Mouse (Mus musculus) heart, postnatal 0 days (tissue): ENCODE results near the gene Zfp541. TPM values are rescaled to one million over a fixed set of nuclear protein-coding genes. Genes with fewer than 3 reads are reported as not detected.
A peak's percentile ranks its signal among the peaks of the same experiment; 100 is the strongest.

ENCODE experiments used
- ATAC-seq: fragments of 200-750 bp; cut with Nextera tagmentation; 2 replicates; pipeline ENCODE4 v1.8.0; 2017; ENCODE audit warnings: low read depth, moderate number of reproducible peaks, moderate library complexity; ENCODE audit not compliant: insufficient read depth
- DNase-seq: peaks from one replicate; pipeline ENCODE4 v3.0.0-alpha.2; 2016; ENCODE audit warnings: low spot score
- H3K27ac ChIP-seq: fragments of 300-500 bp; sonication (generic); 2 replicates; pipeline ENCODE4 v1.5.1; 2014; ENCODE audit warnings: low read depth, mild to moderate bottlenecking
- H3K27me3 ChIP-seq: fragments of 300-500 bp; sonication (generic); 2 replicates; pipeline ENCODE4 v1.6.1; 2014; ENCODE audit warnings: low read length, mixed read lengths; ENCODE audit not compliant: control insufficient read depth, insufficient read depth
- H3K36me3 ChIP-seq: fragments of 300-500 bp; sonication (generic); replicated peaks from 2 replicates; pipeline ENCODE4 v1.6.1; 2014; ENCODE audit warnings: low read length, mixed read lengths; ENCODE audit not compliant: control insufficient read depth, insufficient read depth
- H3K4me1 ChIP-seq: fragments of 300-500 bp; sonication (generic); 2 replicates; pipeline ENCODE4 v1.6.1; 2014; ENCODE audit warnings: antibody characterized with exemption; ENCODE audit not compliant: control insufficient read depth, insufficient read depth
- H3K4me2 ChIP-seq: fragments of 300-500 bp; sonication (generic); 2 replicates; pipeline ENCODE4 v1.6.1; 2014; ENCODE audit warnings: low read depth, mild to moderate bottlenecking, low read length, moderate library complexity
- H3K4me3 ChIP-seq: fragments of 300-500 bp; sonication (generic); 2 replicates; pipeline ENCODE4 v1.5.1; 2014; ENCODE audit warnings: low read depth, low read length
- H3K9ac ChIP-seq: fragments of 300-500 bp; sonication (generic); replicated peaks from 2 replicates; pipeline ENCODE4 v1.6.1; 2014; ENCODE audit warnings: low read depth, low read length, mixed read lengths
- H3K9me3 ChIP-seq: fragments of 300-500 bp; sonication (generic); replicated peaks from 2 replicates; pipeline ENCODE4 v1.6.1; 2016; ENCODE audit warnings: low read length; ENCODE audit not compliant: control insufficient read depth
- CTCF ChIP-seq: IDR thresholded peaks from 2 replicates; pipeline ENCODE4 v1.5.1; 2016; ENCODE audit warnings: antibody characterized with exemption, control low read depth, low read depth
- EP300 ChIP-seq: IDR thresholded peaks from 2 replicates; pipeline ENCODE4 v1.6.1; 2016; ENCODE audit warnings: antibody characterized with exemption, low read depth
- WGBS: fragments of 180-500 bp; shearing (Covaris S2); extraction: QIAGEN DNeasy Blood & Tissue Kit; methylation state at CpG from one replicate; pipeline ENCODE4 v1.1.7; 2014; 5-methylcytosine and 5-hydroxymethylcytosine counted together
- polyA plus RNA-seq: library from polyadenylated mRNA; unstranded; fragments of >200 nt; fragmentation: Nextera tagmentation; extraction: Ambion mirVana; gene quantifications from 2 replicates; pipeline ENCODE4 v1.2.1, GENCODE M21; 2015
- total RNA-seq: library from RNA; depleted of rRNA; stranded (reverse); fragments of >200 nt; gene quantifications from 2 replicates; pipeline ENCODE4 v1.2.3, GENCODE M21; 2014; ENCODE audit warnings: low replicate concordance

Gene Zfp541
- total and polyA plus RNA-seq, 2 experiments from 2014 or later: not detected

DNA sequence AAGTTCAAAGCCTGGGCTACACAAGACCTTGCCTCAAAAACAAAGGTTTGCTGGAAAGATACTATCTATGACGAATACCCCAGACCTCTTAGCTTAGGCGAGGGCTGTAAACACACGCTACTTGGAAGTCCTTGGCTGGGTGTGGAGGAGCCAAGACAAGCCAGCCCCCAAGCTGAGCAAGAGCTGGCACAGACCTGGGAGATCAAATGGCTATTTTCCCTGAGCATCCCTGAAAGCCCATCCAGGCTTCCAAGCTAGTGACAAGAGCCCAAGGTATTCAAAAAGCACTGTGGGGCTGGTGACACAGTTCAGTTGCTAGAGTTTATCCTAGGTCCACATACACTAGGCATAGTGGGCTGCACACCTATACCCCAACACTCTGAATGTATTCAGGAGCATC, 11.0 kb upstream of the Zfp541 start:
- H3K4me2 ChIP-seq: no peak overlapping the region
- no peak overlapping the region for H3K27ac ChIP-seq
- H3K4me3 ChIP-seq: no peak overlapping the region
- H3K9ac ChIP-seq: no peak overlapping the region
- no peaks in the 10 kb centered on the region for H3K9me3 ChIP-seq
- 79% methylated on average over 3 of the region's 3 CpGs for WGBS
- no peaks in the 10 kb centered on the region for H3K27me3 ChIP-seq
- H3K36me3 ChIP-seq: no peaks in the 10 kb centered on the region
- DNase-seq (no peak), ATAC-seq (no peak)
- TF ChIP-seq CTCF (no peak), EP300 (no peak)
- peaks cover 19% of the 10 kb centered on the region for H3K4me1 ChIP-seq

DNA sequence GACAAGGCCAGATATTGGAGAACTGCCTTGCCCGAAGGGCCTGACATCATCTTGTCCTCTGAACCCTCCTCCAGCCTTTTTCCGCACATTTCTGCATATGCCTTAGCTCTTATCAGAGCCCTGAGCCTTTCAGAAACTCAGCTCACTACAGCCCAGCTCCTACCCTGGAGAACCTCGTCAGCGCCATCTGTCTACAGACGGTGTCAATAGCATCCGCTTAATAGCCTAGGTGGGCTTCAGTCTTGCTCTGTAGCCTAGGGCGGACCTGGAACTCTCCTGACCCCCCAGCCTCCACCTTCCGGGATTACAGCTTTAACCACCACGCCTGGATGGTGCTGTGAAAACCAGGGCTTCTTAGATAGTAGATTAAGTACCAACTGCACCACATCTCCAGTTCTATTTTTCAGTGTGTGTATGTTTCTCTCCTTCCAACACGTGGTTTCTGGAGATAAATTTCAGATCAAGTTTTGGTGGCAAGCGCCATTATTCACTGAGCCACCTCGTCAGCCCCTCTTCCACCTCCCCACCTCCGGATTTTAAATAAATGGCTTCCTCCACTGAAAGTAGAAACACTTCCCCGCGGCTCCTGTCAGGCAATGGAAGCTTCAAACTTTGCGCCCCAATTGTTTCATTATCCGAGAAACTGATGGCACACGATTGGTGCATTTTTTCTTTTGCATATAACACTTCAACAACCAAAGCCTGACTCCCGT, 9.6 kb upstream of the Zfp541 start:
- H3K36me3 ChIP-seq: no peaks in the 10 kb centered on the region
- TF ChIP-seq CTCF (peak; percentile 90), EP300 (no peak)

DNA sequence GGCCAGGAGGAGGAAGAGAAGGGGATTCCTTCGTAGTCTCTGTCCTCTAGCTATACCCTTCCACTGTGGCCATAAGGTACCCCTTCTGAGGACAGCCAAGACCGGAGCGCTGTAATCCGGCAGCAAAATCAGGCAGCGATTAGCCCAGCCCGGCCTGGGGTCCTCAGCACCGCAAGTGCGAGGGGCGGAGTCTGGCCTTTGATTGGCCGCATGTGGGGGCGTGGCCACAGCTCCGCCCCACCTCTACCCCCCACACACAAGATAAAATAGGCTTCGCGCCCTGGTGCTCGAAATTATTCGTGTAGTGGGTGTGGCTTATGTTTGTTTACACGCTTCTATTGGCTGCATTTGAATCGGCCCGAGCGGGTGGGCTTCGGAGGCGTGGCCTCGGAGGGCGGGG, 8.9 kb upstream of the Zfp541 start:
- peak overlapping the region; percentile 68 for H3K9ac ChIP-seq
- peaks cover 12% of the 10 kb centered on the region; the same call in 1 of the 2 replicates for H3K4me1 ChIP-seq
- peak overlapping the region; percentile 71 for H3K4me2 ChIP-seq
- peak overlapping the region; percentile 62 for H3K4me3 ChIP-seq
- DNase-seq (peak; percentile 98), ATAC-seq (peak; percentile 83)
- no peaks in the 10 kb centered on the region for H3K27me3 ChIP-seq
- H3K27ac ChIP-seq: peak overlapping the region; percentile 90
- H3K36me3 ChIP-seq: no peaks in the 10 kb centered on the region
- peak; percentile 39; the same call in 1 of the 2 replicates for TF ChIP-seq EP300
- no peak for TF ChIP-seq CTCF
- under 1% methylated on average over 24 of the region's 24 CpGs for WGBS
- H3K9me3 ChIP-seq: no peaks in the 10 kb centered on the region

More for the DNA sequence above, 9.6 kb upstream of the Zfp541 start:
- Histone ChIP-seq H3K27me3 (no peaks in the 10 kb centered on the region), H3K9ac (peak overlapping the region; percentile 68), H3K4me3 (peak overlapping the region; percentile 62), H3K27ac (peak overlapping the region; percentile 90), H3K4me1 (peaks cover 12% of the 10 kb centered on the region; the same call in 1 of the 2 replicates), H3K4me2 (peak overlapping the region; percentile 71), H3K9me3 (no peaks in the 10 kb centered on the region)
- DNase-seq: peak; percentile 89
- 1% methylated on average over 19 of the region's 19 CpGs for WGBS
- ATAC-seq: peak; percentile 25

DNA sequence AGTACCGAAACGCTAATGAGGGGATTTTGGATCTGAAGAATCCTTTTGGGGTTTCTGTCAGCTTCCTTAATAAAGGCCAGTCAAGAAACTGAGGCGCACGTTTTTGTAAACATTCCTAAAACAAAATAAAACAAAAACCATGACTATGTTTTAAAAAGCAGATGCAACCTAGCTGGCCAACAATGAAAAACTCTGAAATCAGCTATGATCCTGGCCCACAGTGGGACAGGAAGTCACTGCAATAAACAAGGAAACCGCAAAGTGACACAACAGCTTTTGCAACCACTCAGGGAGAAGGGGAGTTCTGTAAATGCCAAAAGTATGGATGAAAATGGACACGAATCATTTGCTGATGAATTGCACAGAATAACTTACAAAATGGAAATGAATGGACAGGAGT, 8.5 kb upstream of the Zfp541 start:
- H3K27me3 ChIP-seq: no peaks in the 10 kb centered on the region
- H3K4me1 ChIP-seq: peaks cover 12% of the 10 kb centered on the region; the same call in 1 of the 2 replicates
- DNase-seq: no peak
- WGBS: 13% methylated on average over 6 of the region's 6 CpGs
- H3K9ac ChIP-seq: no peak overlapping the region
- peak overlapping the region; percentile 71 for H3K4me2 ChIP-seq
- no peaks in the 10 kb centered on the region for H3K9me3 ChIP-seq
- 0 out of 2 replicates have a peak overlapping the region, but pooled peaks have one; percentile 1 for H3K27ac ChIP-seq
- no peaks in the 10 kb centered on the region for H3K36me3 ChIP-seq
- TF ChIP-seq EP300: 0 out of 2 replicates have a peak, but pooled peaks have one; percentile 7
- no peak for TF ChIP-seq CTCF
- H3K4me3 ChIP-seq: peak overlapping the region; percentile 62
- no peak for ATAC-seq

DNA sequence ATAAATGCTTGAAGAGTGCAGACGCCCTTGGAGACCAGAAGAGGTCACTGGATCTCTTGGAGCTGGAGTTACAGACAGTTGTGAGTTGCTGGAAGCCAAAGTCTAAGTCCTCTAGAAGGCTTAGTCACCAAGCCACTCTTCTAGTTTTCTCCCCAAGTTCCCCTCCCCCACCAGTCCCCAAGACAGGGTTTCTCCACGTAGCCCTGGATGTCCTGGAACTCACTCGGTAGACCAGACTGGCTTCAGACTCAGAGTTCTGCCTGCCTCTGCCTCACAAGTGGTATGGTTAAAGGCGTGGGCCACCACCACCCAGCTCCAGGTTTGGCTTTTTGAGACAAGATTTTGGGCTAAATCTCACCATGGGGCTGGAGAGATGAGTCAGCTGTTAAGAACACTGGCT, 6.6 kb upstream of the Zfp541 start:
- H3K36me3 ChIP-seq: no peaks in the 10 kb centered on the region
- H3K9ac ChIP-seq: no peak overlapping the region
- no peak overlapping the region for H3K4me3 ChIP-seq
- no peak for ATAC-seq
- H3K4me2 ChIP-seq: no peak overlapping the region
- peaks cover 2% of the 10 kb centered on the region; the same call in 1 of the 2 replicates for H3K4me1 ChIP-seq
- no peaks in the 10 kb centered on the region for H3K27me3 ChIP-seq
- WGBS: 59% methylated on average over 4 of the region's 4 CpGs
- no peak overlapping the region for H3K27ac ChIP-seq
- DNase-seq: no peak
- no peaks in the 10 kb centered on the region for H3K9me3 ChIP-seq
- TF ChIP-seq CTCF: no peak
- TF ChIP-seq EP300: no peak

DNA sequence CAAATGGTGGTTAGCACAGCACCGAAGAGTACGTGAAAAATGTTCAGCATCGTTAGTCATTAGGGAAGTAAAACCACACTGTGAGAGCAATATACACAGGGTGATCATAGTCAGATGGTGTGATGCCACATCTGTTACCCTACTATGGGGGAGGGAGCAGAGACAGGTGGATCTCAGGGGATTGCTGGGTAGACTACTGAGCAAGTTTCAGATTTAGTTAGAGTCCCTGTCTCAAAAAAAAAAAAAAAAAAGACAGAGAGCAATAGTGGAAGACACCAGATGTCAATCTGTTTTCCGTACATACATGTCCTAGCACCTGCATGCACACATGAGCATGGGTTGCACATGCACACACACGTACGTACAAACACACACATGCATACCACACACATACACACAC, 5.9 kb upstream of the Zfp541 start:
- TF ChIP-seq EP300 (no peak), CTCF (no peak)
- H3K36me3 ChIP-seq: no peaks in the 10 kb centered on the region
- H3K4me3 ChIP-seq: no peak overlapping the region
- ATAC-seq: no peak
- no peak overlapping the region for H3K9ac ChIP-seq
- WGBS: 87% methylated on average over 6 of the region's 6 CpGs
- no peak overlapping the region for H3K27ac ChIP-seq
- H3K9me3 ChIP-seq: no peaks in the 10 kb centered on the region
- no peak overlapping the region for H3K4me2 ChIP-seq
- no peaks in the 10 kb centered on the region for H3K4me1 ChIP-seq
- 0 out of 2 replicates have a peak, but pooled peaks cover under 1% of the 10 kb centered on the region for H3K27me3 ChIP-seq
- no peak for DNase-seq
